Mouse (Mus musculus): ENCODE data around the gene Fus. TPM values are rescaled to one million over a fixed set of nuclear protein-coding genes. Genes with fewer than 3 reads are reported as not detected.
A peak's percentile ranks its signal among the peaks of the same experiment; 100 is the strongest.

Gene Fus
- polyA plus RNA-seq, 1 experiment, result 184 TPM

- Histone ChIP-seq H3K36me3 (ENCODE audit: control insufficient read depth, insufficient read depth, low read length) (peaks cover 81% of the 10 kb centered on the region), H3K4me1 (ENCODE audit: control insufficient read depth, insufficient read depth, insufficient read length, low read length) (0 out of 2 replicates have a peak, but pooled peaks cover 2% of the 10 kb centered on the region), H3K4me3 (ENCODE audit: low read depth, low read length) (no peak overlapping the region), H3K27me3 (ENCODE audit: control insufficient read depth, insufficient read depth, low read length) (no peaks in the 10 kb centered on the region), H3K27ac (ENCODE audit: insufficient read depth, low read depth, low read length) (no peak overlapping the region)
- WGBS, result 65% methylated on average over 2 of the region's 2 CpGs
- no peak for TF ChIP-seq POLR2A (IDR thresholded peaks at IDR 0.05; ENCODE audit: low read depth, low read length)
- TF ChIP-seq CTCF (IDR thresholded peaks at IDR 0.05; ENCODE audit: extremely low read depth, insufficient read length, insufficient replicate concordance, low read depth, low read length), result no peak
Observed at GRCm38 (mm10) chr7:127974413-127974930, 7.2 kb downstream of the Fus start.

GRCm38 (mm10) chr7:127978856-127979255 is 11.6 kb downstream of the Fus start:
- H3K4me3 ChIP-seq (ENCODE audit: low read depth, low read length), result no peak overlapping the region
- 98% methylated on average over 2 of the region's 2 CpGs for WGBS
- H3K4me1 ChIP-seq (ENCODE audit: control insufficient read depth, insufficient read depth, insufficient read length, low read length), result no peaks in the 10 kb centered on the region
- peaks cover 87% of the 10 kb centered on the region for H3K36me3 ChIP-seq (ENCODE audit: control insufficient read depth, insufficient read depth, low read length)
- H3K27me3 ChIP-seq (ENCODE audit: control insufficient read depth, insufficient read depth, low read length), result no peaks in the 10 kb centered on the region
- TF ChIP-seq POLR2A (IDR thresholded peaks at IDR 0.05; ENCODE audit: low read depth, low read length), result no peak
- TF ChIP-seq CTCF (IDR thresholded peaks at IDR 0.05; ENCODE audit: extremely low read depth, insufficient read length, insufficient replicate concordance, low read depth, low read length), result no peak
- H3K27ac ChIP-seq (ENCODE audit: insufficient read depth, low read depth, low read length), result no peak overlapping the region

- WGBS, result 84% methylated on average over 3 of the region's 3 CpGs
- Histone ChIP-seq H3K4me3 (ENCODE audit: low read depth, low read length) (no peak overlapping the region), H3K36me3 (ENCODE audit: control insufficient read depth, insufficient read depth, low read length) (peaks cover 84% of the 10 kb centered on the region), H3K27ac (ENCODE audit: insufficient read depth, low read depth, low read length) (no peak overlapping the region), H3K27me3 (ENCODE audit: control insufficient read depth, insufficient read depth, low read length) (no peaks in the 10 kb centered on the region), H3K4me1 (ENCODE audit: control insufficient read depth, insufficient read depth, insufficient read length, low read length) (no peaks in the 10 kb centered on the region)
- TF ChIP-seq POLR2A (IDR thresholded peaks at IDR 0.05; ENCODE audit: low read depth, low read length) (no peak), CTCF (IDR thresholded peaks at IDR 0.05; ENCODE audit: extremely low read depth, insufficient read length, insufficient replicate concordance, low read depth, low read length) (no peak)
Observed at GRCm38 (mm10) chr7:127980606-127981005, 13.3 kb downstream of the Fus start.

GRCm38 (mm10) chr7:127988904-127989303 is 21.6 kb downstream of the Fus start:
- TF ChIP-seq POLR2A (IDR thresholded peaks at IDR 0.05; ENCODE audit: low read depth, low read length) (no peak), CTCF (IDR thresholded peaks at IDR 0.05; ENCODE audit: extremely low read depth, insufficient read length, insufficient replicate concordance, low read depth, low read length) (no peak)
- Histone ChIP-seq H3K27me3 (ENCODE audit: control insufficient read depth, insufficient read depth, low read length) (no peaks in the 10 kb centered on the region), H3K4me3 (ENCODE audit: low read depth, low read length) (no peak overlapping the region), H3K36me3 (ENCODE audit: control insufficient read depth, insufficient read depth, low read length) (peaks cover 47% of the 10 kb centered on the region), H3K4me1 (ENCODE audit: control insufficient read depth, insufficient read depth, insufficient read length, low read length) (peaks cover 2% of the 10 kb centered on the region; the same call in 1 of the 2 replicates), H3K27ac (ENCODE audit: insufficient read depth, low read depth, low read length) (no peak overlapping the region)
- 58% methylated on average over 1 of the region's 1 CpGs for WGBS

- 18% methylated on average over 6 of the region's 6 CpGs for WGBS
- peak overlapping the region; percentile 91 for H3K27ac ChIP-seq (ENCODE audit: insufficient read depth, low read depth, low read length)
- H3K36me3 ChIP-seq (ENCODE audit: control insufficient read depth, insufficient read depth, low read length), result peaks cover 29% of the 10 kb centered on the region
- H3K4me1 ChIP-seq (ENCODE audit: control insufficient read depth, insufficient read depth, insufficient read length, low read length), result peaks cover 7% of the 10 kb centered on the region; the same call in 1 of the 2 replicates
- TF ChIP-seq POLR2A (IDR thresholded peaks at IDR 0.05; ENCODE audit: low read depth, low read length), result no peak
- TF ChIP-seq CTCF (IDR thresholded peaks at IDR 0.05; ENCODE audit: extremely low read depth, insufficient read length, insufficient replicate concordance, low read depth, low read length), result peak; percentile 59; the same call in 1 of the 2 replicates
- no peaks in the 10 kb centered on the region for H3K27me3 ChIP-seq (ENCODE audit: control insufficient read depth, insufficient read depth, low read length)
- no peak overlapping the region; the same call in 1 of the 2 replicates for H3K4me3 ChIP-seq (ENCODE audit: low read depth, low read length)
Observed at GRCm38 (mm10) chr7:127991643-127992487, 24.6 kb downstream of the Fus start.

- Histone ChIP-seq H3K36me3 (ENCODE audit: control insufficient read depth, insufficient read depth, low read length) (peaks cover 23% of the 10 kb centered on the region), H3K27ac (ENCODE audit: insufficient read depth, low read depth, low read length) (peak overlapping the region; percentile 91), H3K27me3 (ENCODE audit: control insufficient read depth, insufficient read depth, low read length) (no peaks in the 10 kb centered on the region), H3K4me1 (ENCODE audit: control insufficient read depth, insufficient read depth, insufficient read length, low read length) (peaks cover 7% of the 10 kb centered on the region; the same call in 1 of the 2 replicates), H3K4me3 (ENCODE audit: low read depth, low read length) (peak overlapping the region; percentile 78)
- TF ChIP-seq POLR2A (IDR thresholded peaks at IDR 0.05; ENCODE audit: low read depth, low read length), result peak; percentile 1; the same call in 1 of the 2 replicates
- no peak for TF ChIP-seq CTCF (IDR thresholded peaks at IDR 0.05; ENCODE audit: extremely low read depth, insufficient read length, insufficient replicate concordance, low read depth, low read length)
- WGBS, result 7% methylated on average over 5 of the region's 5 CpGs
Observed at GRCm38 (mm10) chr7:127992488-127993340, 25.5 kb downstream of the Fus start.
